Mouse (Mus musculus): ENCODE measurements around the gene Fam122c. TPM values are rescaled to one million over a fixed set of nuclear protein-coding genes. Genes with fewer than 3 reads are reported as not detected.

The Fam122c gene
- total RNA-seq, 2 experiments from 2014 or later, result not detected

- no peak overlapping the region for H3K27ac ChIP-seq
- no peak for TF ChIP-seq CTCF (IDR thresholded peaks at IDR 0.05)
These were observed 14.7 kb downstream of the Fam122c start for GRCm38 (mm10) chrX:53287924-53288323.

GRCm38 (mm10) chrX:53320564-53320963 lies 47.3 kb downstream of the Fam122c start:
- Histone ChIP-seq H3K27ac (no peak overlapping the region), H3K4me3 (no peak overlapping the region)
- DNase-seq, result no peak
- intact Hi-C loops (cut with DNase I), result no loop called here
- no peak for TF ChIP-seq CTCF (IDR thresholded peaks at IDR 0.05)

More at GRCm38 (mm10) chrX:53287924-53288323, 14.7 kb downstream of the Fam122c start:
- no peak for DNase-seq
- H3K4me3 ChIP-seq, result no peak overlapping the region
- intact Hi-C loops (cut with DNase I), result no loop called here

- intact Hi-C loops (cut with DNase I), result no loop called here
These were observed 47.9 kb downstream of the Fam122c start for GRCm38 (mm10) chrX:53321111-53321510.

GRCm38 (mm10) chrX:53330396-53330795 lies 57.2 kb downstream of the Fam122c start:
- H3K27ac ChIP-seq, result no peak overlapping the region

More at GRCm38 (mm10) chrX:53321111-53321510, 47.9 kb downstream of the Fam122c start:
- TF ChIP-seq CTCF (IDR thresholded peaks at IDR 0.05), result no peak
- Histone ChIP-seq H3K4me3 (no peak overlapping the region), H3K27ac (no peak overlapping the region)
- peak; percentile 24 for DNase-seq

GRCm38 (mm10) chrX:53337355-53337754 lies 64.1 kb downstream of the Fam122c start:
- intact Hi-C loops (cut with DNase I), result loop anchor here (10.0 kb wide), 1 partner anchor 333 kb away; no protein-coding TSS in a partner anchor

More at GRCm38 (mm10) chrX:53330396-53330795, 57.2 kb downstream of the Fam122c start:
- no peak for DNase-seq
- intact Hi-C loops (cut with DNase I), result loop anchor here (10.0 kb wide), 1 partner anchor 326 kb away; no protein-coding TSS in a partner anchor
- no peak overlapping the region for H3K4me3 ChIP-seq
- no peak for TF ChIP-seq CTCF (IDR thresholded peaks at IDR 0.05)

GRCm38 (mm10) chrX:53341531-53341930 lies 68.3 kb downstream of the Fam122c start:
- intact Hi-C loops (cut with DNase I), result no loop called here
- TF ChIP-seq CTCF (IDR thresholded peaks at IDR 0.05), result peak; percentile 87
- peak; percentile 59 for DNase-seq
- no peak overlapping the region for H3K27ac ChIP-seq
- no peak overlapping the region for H3K4me3 ChIP-seq

More at GRCm38 (mm10) chrX:53337355-53337754, 64.1 kb downstream of the Fam122c start:
- DNase-seq, result no peak
- Histone ChIP-seq H3K4me3 (no peak overlapping the region), H3K27ac (no peak overlapping the region)
- TF ChIP-seq CTCF (IDR thresholded peaks at IDR 0.05), result peak; percentile 36; the same call in 1 of the 2 replicates

GRCm38 (mm10) chrX:53348374-53348773 lies 75.2 kb downstream of the Fam122c start:
- DNase-seq, result no peak
- Histone ChIP-seq H3K27ac (no peak overlapping the region), H3K4me3 (no peak overlapping the region)
- intact Hi-C loops (cut with DNase I), result no loop called here
- TF ChIP-seq CTCF (IDR thresholded peaks at IDR 0.05), result no peak

GRCm38 (mm10) chrX:53364668-53365383 lies 91.6 kb downstream of the Fam122c start:
- intact Hi-C loops (cut with DNase I), result no loop called here
- Histone ChIP-seq H3K4me3 (no peak overlapping the region), H3K27ac (no peak overlapping the region)
- TF ChIP-seq CTCF (IDR thresholded peaks at IDR 0.05), result no peak
- DNase-seq, result no peak

GRCm38 (mm10) chrX:53369534-53370365 lies 96.5 kb downstream of the Fam122c start:
- intact Hi-C loops (cut with DNase I), result no loop called here
- no peak for TF ChIP-seq CTCF (IDR thresholded peaks at IDR 0.05)
- peak; percentile 61 for DNase-seq
- Histone ChIP-seq H3K27ac (peak overlapping the region; percentile 93), H3K4me3 (peak overlapping the region; percentile 87)

- peak; percentile 92 for DNase-seq
- no peak for TF ChIP-seq CTCF (IDR thresholded peaks at IDR 0.05)
- peak within 1 kb of the TSS; percentile 87 for H3K4me3 ChIP-seq
- intact Hi-C loops (cut with DNase I), result no loop called here
- H3K27ac ChIP-seq, result peak within 1 kb of the TSS; percentile 93
These were observed 97.1 kb downstream of the Fam122c start, which contains the start of gene Mospd1 for GRCm38 (mm10) chrX:53370366-53370740. Gene Mospd1, minus strand, starts transcription at chrX:53370502.

Other genes starting within 250 kb of the Fam122c start
- not detected for gene Plac1, start 33.3 kb upstream of the Fam122c start, total RNA-seq (2021)
- 1 to 10 TPM; 1.3 to 1.9 TPM for gene Fam122b, start 3.6 kb upstream of the Fam122c start, total RNA-seq (2021)
- 10 to 100 TPM; 50.5 to 76.3 TPM for gene Mospd1, start 97.1 kb downstream of the Fam122c start, total RNA-seq (2021)
- gene Etd, start 161.5 kb downstream of the Fam122c start, total RNA-seq (2021), result not detected

Measured in gastrocnemius, adult 2 months (tissue).